Mouse (Mus musculus) hindbrain, embryonic 13.5 days (tissue): ENCODE data around the gene Olfr434. TPM values are rescaled to one million over a fixed set of nuclear protein-coding genes. Genes with fewer than 3 reads are reported as not detected.
"Not testable (repeated sequence)": the region's sequence is repeated elsewhere in the genome, so short reads cannot be mapped to it uniquely, and the experiment has no call there.

ENCODE experiments used
- ATAC-seq: fragments of 200-750 bp; cut with Nextera tagmentation; 2 replicates; pipeline ENCODE4 v1.8.0; 2017; ENCODE audit warnings: moderate TSS enrichment; ENCODE audit not compliant: low FRiP score
- H3K27ac ChIP-seq: fragments of 300-500 bp; sonication (generic); 2 replicates; pipeline ENCODE4 v1.5.1; 2015; ENCODE audit warnings: inconsistent platforms, mild to moderate bottlenecking, moderate library complexity
- H3K27me3 ChIP-seq: fragments of 300-500 bp; sonication (generic); 2 replicates; pipeline ENCODE4 v1.6.1; 2015; ENCODE audit warnings: mild to moderate bottlenecking, inconsistent platforms
- H3K36me3 ChIP-seq: fragments of 300-500 bp; sonication (generic); 2 replicates; pipeline ENCODE4 v1.6.1; 2015; ENCODE audit warnings: mild to moderate bottlenecking, inconsistent platforms
- H3K4me1 ChIP-seq: fragments of 300-500 bp; sonication (generic); replicated peaks from 2 replicates; pipeline ENCODE4 v1.6.1; 2015; ENCODE audit warnings: inconsistent platforms
- H3K4me2 ChIP-seq: fragments of 300-500 bp; sonication (generic); 2 replicates; pipeline ENCODE4 v1.6.1; 2015; ENCODE audit warnings: inconsistent platforms, mild to moderate bottlenecking, moderate library complexity
- H3K4me3 ChIP-seq: fragments of 300-500 bp; sonication (generic); 2 replicates; pipeline ENCODE4 v1.5.1; 2015; ENCODE audit warnings: mild to moderate bottlenecking, inconsistent platforms
- H3K9ac ChIP-seq: fragments of 300-500 bp; sonication (generic); 2 replicates; pipeline ENCODE4 v1.6.1; 2015; ENCODE audit warnings: mild to moderate bottlenecking, inconsistent platforms
- H3K9me3 ChIP-seq: fragments of 300-500 bp; sonication (generic); 2 replicates; pipeline ENCODE4 v1.6.1; 2016; ENCODE audit warnings: inconsistent platforms
- WGBS: fragments of 180-500 bp; shearing (Covaris S2); methylation state at CpG from one replicate; pipeline ENCODE4 v1.1.7; 2015; 5-methylcytosine and 5-hydroxymethylcytosine counted together
- polyA plus RNA-seq: library from polyadenylated mRNA; unstranded; fragments of >200 nt; fragmentation: Nextera tagmentation; extraction: Ambion mirVana; gene quantifications from 2 replicates; pipeline ENCODE4 v1.2.1, GENCODE M21; 2015

The Olfr434 gene
- polyA plus RNA-seq = not detected in 2 replicates

GRCm38 (mm10) chr6:43212873-43213272 lies at the start of gene Olfr434:
Gene Olfr434 (plus strand): TSS chr6:43213021.
- not testable (repeated sequence) for H3K36me3 ChIP-seq, H3K4me3 ChIP-seq, H3K4me1 ChIP-seq, H3K27me3 ChIP-seq, ATAC-seq, H3K9ac ChIP-seq, H3K27ac ChIP-seq, H3K4me2 ChIP-seq, H3K9me3 ChIP-seq

GRCm38 (mm10) chr6:43167246-43167645 lies 45.6 kb upstream of the Olfr434 start:
- H3K36me3 ChIP-seq = no peaks in the 10 kb centered on the region

DNA sequence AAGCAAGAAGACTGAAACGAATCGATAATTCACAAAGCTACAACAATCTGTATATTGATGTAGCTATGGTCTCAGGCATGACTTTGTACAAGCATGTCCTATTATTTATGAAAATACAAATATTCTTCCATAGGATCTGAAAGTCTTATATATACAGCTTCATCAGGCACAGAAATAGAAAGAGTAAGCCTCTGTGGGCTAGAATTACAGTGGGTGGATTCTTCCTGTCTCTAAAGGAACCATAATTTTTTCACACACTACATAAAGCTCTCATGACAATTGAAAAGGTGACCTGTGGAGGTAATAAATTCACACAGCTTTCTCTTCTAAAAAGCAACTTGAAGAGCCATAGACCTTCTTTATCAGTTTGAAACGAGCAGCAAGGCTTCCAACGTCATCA lies 41.0 kb upstream of the Olfr434 start, which contains the start of gene Olfr13:
Olfr13 (plus strand) TSS at position 301 of the 400 bp plus-strand sequence.
- no peak for ATAC-seq
- Histone ChIP-seq H3K27ac (no peak within 1 kb of the TSS), H3K9me3 (no peaks in the 10 kb centered on the region), H3K36me3 (no peaks in the 10 kb centered on the region), H3K4me1 (no peaks in the 10 kb centered on the region), H3K27me3 (no peaks in the 10 kb centered on the region), H3K4me3 (no peak within 1 kb of the TSS), H3K9ac (no peak within 1 kb of the TSS), H3K4me2 (no peak within 1 kb of the TSS)
- 83% methylated on average over 4 of the region's 4 CpGs for WGBS

More at GRCm38 (mm10) chr6:43167246-43167645, 45.6 kb upstream of the Olfr434 start:
- WGBS = 96% methylated on average over 4 of the region's 4 CpGs
- no peak for ATAC-seq
- Histone ChIP-seq H3K27ac (no peak overlapping the region), H3K9me3 (no peaks in the 10 kb centered on the region), H3K4me2 (no peak overlapping the region), H3K4me1 (no peaks in the 10 kb centered on the region), H3K27me3 (no peaks in the 10 kb centered on the region), H3K9ac (no peak overlapping the region), H3K4me3 (no peak overlapping the region)

DNA sequence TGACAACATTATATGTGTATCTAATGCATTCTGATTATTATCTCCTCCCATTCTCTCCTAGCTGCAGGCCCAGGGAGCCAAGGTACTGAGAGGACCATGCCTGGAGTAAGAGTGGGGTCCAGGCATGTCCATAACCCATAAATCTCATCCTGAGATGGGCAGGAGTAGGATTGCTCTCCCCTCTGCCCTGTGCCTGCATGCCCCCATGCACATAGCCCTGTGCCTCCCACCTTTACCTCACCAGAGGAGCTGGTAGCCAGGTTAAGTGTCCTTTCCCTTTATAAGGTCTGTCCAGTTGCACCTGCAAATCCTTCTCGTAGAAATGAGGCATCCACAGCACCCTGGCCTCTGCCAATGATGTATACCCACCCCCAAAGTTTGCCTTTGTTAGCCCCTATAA lies 34.7 kb upstream of the Olfr434 start:
- Histone ChIP-seq H3K9ac (no peak overlapping the region), H3K36me3 (no peaks in the 10 kb centered on the region), H3K4me3 (no peak overlapping the region), H3K4me1 (0 out of 2 replicates have a peak, but pooled peaks cover 7% of the 10 kb centered on the region), H3K4me2 (no peak overlapping the region), H3K27me3 (no peaks in the 10 kb centered on the region), H3K27ac (no peak overlapping the region), H3K9me3 (no peaks in the 10 kb centered on the region)
- peak; percentile 36; the same call in 1 of the 2 replicates for ATAC-seq
- WGBS = 87% methylated on average over 1 of the region's 1 CpGs

- H3K36me3 ChIP-seq = no peaks in the 10 kb centered on the region
- H3K27me3 ChIP-seq = no peaks in the 10 kb centered on the region
- H3K4me3 ChIP-seq = no peak overlapping the region
- 54% methylated on average over 6 of the region's 6 CpGs for WGBS
- H3K27ac ChIP-seq = no peak overlapping the region
- 0 out of 2 replicates have a peak, but pooled peaks cover 7% of the 10 kb centered on the region for H3K4me1 ChIP-seq
- H3K9me3 ChIP-seq = no peaks in the 10 kb centered on the region
- H3K4me2 ChIP-seq = no peak overlapping the region
- ATAC-seq = peak; percentile 86
- H3K9ac ChIP-seq = no peak overlapping the region
Observed at GRCm38 (mm10) chr6:43178584-43179501, 34.0 kb upstream of the Olfr434 start.

DNA sequence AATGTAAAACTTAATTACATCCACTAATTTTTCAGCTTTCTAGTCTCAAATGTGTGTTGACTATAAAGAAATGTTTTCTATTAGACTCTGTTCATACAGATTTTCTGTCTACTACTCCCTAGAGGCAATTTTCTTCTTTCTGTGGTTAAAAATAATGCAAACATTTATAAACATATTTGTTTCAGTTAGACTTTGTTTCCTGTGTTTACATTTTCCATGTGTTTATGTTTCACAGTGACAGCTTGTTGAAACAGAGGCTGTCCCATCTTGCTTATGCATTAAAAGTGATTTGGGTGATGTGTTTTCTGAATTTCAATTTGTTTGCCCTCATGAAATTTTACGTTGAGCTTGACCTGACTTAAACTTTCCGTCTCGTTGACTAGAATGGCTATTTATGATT lies 21.8 kb upstream of the Olfr434 start:
- Histone ChIP-seq H3K9ac (no peak overlapping the region), H3K36me3 (no peaks in the 10 kb centered on the region), H3K27me3 (no peaks in the 10 kb centered on the region), H3K4me3 (no peak overlapping the region), H3K4me1 (no peaks in the 10 kb centered on the region), H3K27ac (no peak overlapping the region), H3K4me2 (no peak overlapping the region), H3K9me3 (no peaks in the 10 kb centered on the region)
- ATAC-seq = no peak
- 92% methylated on average over 3 of the region's 3 CpGs for WGBS

GRCm38 (mm10) chr6:43196781-43197180 lies 16.0 kb upstream of the Olfr434 start, which contains the start of gene Olfr435:
Gene Olfr435 (plus strand): TSS chr6:43197146.
- no peaks in the 10 kb centered on the region for H3K9me3 ChIP-seq
- H3K4me2 ChIP-seq = no peak within 1 kb of the TSS
- H3K9ac ChIP-seq = no peak within 1 kb of the TSS
- no peaks in the 10 kb centered on the region for H3K36me3 ChIP-seq
- no peak for ATAC-seq
- H3K27me3 ChIP-seq = no peaks in the 10 kb centered on the region
- H3K4me1 ChIP-seq = no peaks in the 10 kb centered on the region
- no peak within 1 kb of the TSS for H3K27ac ChIP-seq
- H3K4me3 ChIP-seq = no peak within 1 kb of the TSS

DNA sequence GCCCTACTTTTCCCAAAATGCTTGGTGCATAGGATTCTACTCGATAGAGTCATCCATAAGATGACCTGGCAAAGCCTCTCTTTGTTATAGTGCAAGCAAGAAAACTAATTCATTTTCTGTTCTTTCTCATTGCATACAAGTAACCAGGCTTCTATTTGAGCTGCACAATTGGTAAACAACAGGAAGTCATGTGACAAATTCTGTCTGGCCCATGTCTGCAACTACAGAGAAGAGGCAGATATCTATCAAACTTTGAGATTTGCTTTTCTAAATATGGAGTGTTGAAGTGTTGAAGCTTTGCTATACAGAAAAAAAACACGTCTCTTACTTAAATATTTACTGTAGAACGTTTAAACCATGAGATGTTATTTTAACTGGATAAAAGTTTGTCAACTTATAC lies 14.7 kb upstream of the Olfr434 start:
- Histone ChIP-seq H3K27ac (no peak overlapping the region), H3K36me3 (no peaks in the 10 kb centered on the region), H3K4me2 (no peak overlapping the region), H3K4me1 (no peaks in the 10 kb centered on the region), H3K27me3 (no peaks in the 10 kb centered on the region), H3K4me3 (no peak overlapping the region), H3K9ac (no peak overlapping the region), H3K9me3 (no peaks in the 10 kb centered on the region)
- 83% methylated on average over 3 of the region's 3 CpGs for WGBS
- no peak for ATAC-seq

DNA sequence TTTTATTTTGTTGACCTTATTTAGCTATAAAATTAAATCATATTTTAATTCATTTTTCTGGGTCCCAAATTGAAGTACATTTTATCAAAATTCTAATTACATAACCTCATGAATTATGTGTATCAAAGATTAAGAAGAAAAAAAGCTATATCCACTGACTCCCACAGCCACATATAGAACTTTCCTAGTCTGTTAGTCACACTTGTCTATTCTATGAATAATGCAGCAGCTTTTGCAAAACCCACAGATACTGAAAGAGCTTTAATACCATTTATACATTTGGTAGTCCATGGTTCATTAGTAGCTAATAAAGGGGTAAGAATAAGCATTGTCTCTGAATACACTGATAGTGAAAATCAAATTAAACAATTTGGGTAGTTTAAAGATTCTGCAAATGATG lies 10.0 kb upstream of the Olfr434 start:
- no peak overlapping the region for H3K27ac ChIP-seq
- H3K4me1 ChIP-seq = no peaks in the 10 kb centered on the region
- no peak overlapping the region for H3K9ac ChIP-seq
- ATAC-seq = no peak
- H3K36me3 ChIP-seq = no peaks in the 10 kb centered on the region
- H3K4me2 ChIP-seq = no peak overlapping the region
- H3K27me3 ChIP-seq = no peaks in the 10 kb centered on the region
- H3K9me3 ChIP-seq = no peaks in the 10 kb centered on the region
- H3K4me3 ChIP-seq = no peak overlapping the region

DNA sequence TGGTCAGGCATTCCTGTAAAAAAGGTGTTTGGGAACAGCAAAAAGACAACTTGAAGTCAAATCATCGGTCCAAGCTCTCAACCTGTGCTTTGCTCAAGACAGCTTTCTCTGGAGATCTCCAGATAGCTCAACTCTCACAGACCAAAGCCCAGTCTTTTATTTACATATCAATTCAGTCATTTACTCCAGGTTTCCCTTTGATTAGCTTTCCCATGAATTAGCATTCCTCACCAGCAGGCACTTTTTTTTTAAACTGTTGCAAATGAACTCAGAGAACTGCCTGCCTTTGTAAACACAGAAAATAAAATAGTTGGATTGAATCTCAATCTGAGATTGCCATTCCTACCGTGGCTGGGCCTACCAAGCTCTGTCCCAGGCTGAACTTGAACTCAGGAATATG lies 7.5 kb upstream of the Olfr434 start:
- Histone ChIP-seq H3K27ac (no peak overlapping the region), H3K4me3 (no peak overlapping the region), H3K27me3 (no peaks in the 10 kb centered on the region), H3K9ac (no peak overlapping the region), H3K9me3 (no peaks in the 10 kb centered on the region), H3K4me2 (no peak overlapping the region), H3K36me3 (no peaks in the 10 kb centered on the region), H3K4me1 (no peaks in the 10 kb centered on the region)
- 33% methylated on average over 2 of the region's 2 CpGs for WGBS
- ATAC-seq = no peak

- not testable (repeated sequence) for H3K9ac ChIP-seq, ATAC-seq, H3K27ac ChIP-seq, H3K9me3 ChIP-seq, H3K4me3 ChIP-seq, H3K36me3 ChIP-seq, H3K4me2 ChIP-seq, H3K4me1 ChIP-seq, H3K27me3 ChIP-seq
- 84% methylated on average over 1 of the region's 1 CpGs for WGBS
Observed at GRCm38 (mm10) chr6:43231255-43231654, 18.4 kb downstream of the Olfr434 start, which contains the start of gene Olfr47. Gene Olfr47 (plus strand): TSS chr6:43231529.

DNA sequence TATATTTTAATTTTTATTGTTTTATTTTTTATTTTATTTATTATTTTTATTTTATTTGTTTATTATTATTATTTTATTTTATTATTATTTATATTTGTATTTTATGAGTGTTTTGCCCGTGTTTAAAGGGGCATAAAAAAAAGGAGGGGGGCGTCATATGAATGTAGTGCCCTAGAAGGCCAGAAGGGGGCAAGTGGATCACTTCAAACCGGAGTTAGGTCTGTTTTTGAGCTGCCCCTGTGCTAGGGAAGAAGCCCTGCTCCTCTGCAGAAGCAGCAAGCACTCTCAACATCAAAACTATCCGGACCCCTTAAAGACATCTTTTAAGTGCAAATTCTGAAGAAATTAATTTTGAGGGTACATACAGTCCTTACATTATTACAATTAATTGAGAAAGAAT lies 29.2 kb downstream of the Olfr434 start:
- H3K27ac ChIP-seq = no peak overlapping the region
- H3K4me3 ChIP-seq = no peak overlapping the region
- 18% methylated on average over 4 of the region's 4 CpGs for WGBS

GRCm38 (mm10) chr6:43247396-43247795 lies 34.6 kb downstream of the Olfr434 start:
- H3K27me3 ChIP-seq = no peaks in the 10 kb centered on the region
- ATAC-seq = no peak
- 70% methylated on average over 3 of the region's 3 CpGs for WGBS

More for the DNA sequence above, 29.2 kb downstream of the Olfr434 start:
- H3K27me3 ChIP-seq = no peaks in the 10 kb centered on the region
- H3K4me1 ChIP-seq = no peaks in the 10 kb centered on the region
- H3K9ac ChIP-seq = no peak overlapping the region
- H3K9me3 ChIP-seq = no peaks in the 10 kb centered on the region
- no peak overlapping the region for H3K4me2 ChIP-seq
- no peak for ATAC-seq
- no peaks in the 10 kb centered on the region for H3K36me3 ChIP-seq

More at GRCm38 (mm10) chr6:43247396-43247795, 34.6 kb downstream of the Olfr434 start:
- no peaks in the 10 kb centered on the region for H3K36me3 ChIP-seq
- no peak overlapping the region for H3K4me3 ChIP-seq
- no peak overlapping the region for H3K4me2 ChIP-seq
- no peaks in the 10 kb centered on the region for H3K9me3 ChIP-seq
- no peaks in the 10 kb centered on the region for H3K4me1 ChIP-seq
- H3K27ac ChIP-seq = no peak overlapping the region
- H3K9ac ChIP-seq = no peak overlapping the region
